Mouse (Mus musculus): ENCODE results near the gene Mphosph6. TPM values are rescaled to one million over a fixed set of nuclear protein-coding genes. Genes with fewer than 3 reads are reported as not detected.

Mphosph6 gene
- polyA plus RNA-seq, 1 experiment from 2014 or later = 65.8 TPM

- no peak overlapping the region for H3K27ac ChIP-seq
- DNase-seq (ENCODE audit: low spot score) = no peak
These were observed 18.7 kb downstream of the Mphosph6 start for GRCm38 (mm10) chr8:117783021-117783420.

GRCm38 (mm10) chr8:117781375-117782129 is 20.2 kb downstream of the Mphosph6 start:
- 64% methylated on average over 6 of the region's 6 CpGs for WGBS
- no peak overlapping the region for H3K4me3 ChIP-seq

More at GRCm38 (mm10) chr8:117783021-117783420, 18.7 kb downstream of the Mphosph6 start:
- Histone ChIP-seq H3K4me3 (no peak overlapping the region), H3K9me3 (no peaks in the 10 kb centered on the region), H3K36me3 (peaks cover 12% of the 10 kb centered on the region), H3K4me1 (no peaks in the 10 kb centered on the region), H3K27me3 (ENCODE audit: insufficient read depth, poor library complexity, severe bottlenecking) (no peaks in the 10 kb centered on the region)
- 91% methylated on average over 7 of the region's 7 CpGs for WGBS

GRCm38 (mm10) chr8:117779344-117779743 is 22.4 kb downstream of the Mphosph6 start:
- Histone ChIP-seq H3K27me3 (ENCODE audit: insufficient read depth, poor library complexity, severe bottlenecking) (no peaks in the 10 kb centered on the region), H3K36me3 (no peaks in the 10 kb centered on the region), H3K27ac (no peak overlapping the region), H3K9me3 (no peaks in the 10 kb centered on the region), H3K4me1 (no peaks in the 10 kb centered on the region), H3K4me3 (no peak overlapping the region)
- 86% methylated on average over 6 of the region's 6 CpGs for WGBS
- no peak for DNase-seq (ENCODE audit: low spot score)

More at GRCm38 (mm10) chr8:117781375-117782129, 20.2 kb downstream of the Mphosph6 start:
- H3K27ac ChIP-seq = no peak overlapping the region
- H3K36me3 ChIP-seq = no peaks in the 10 kb centered on the region
- H3K27me3 ChIP-seq (ENCODE audit: insufficient read depth, poor library complexity, severe bottlenecking) = no peaks in the 10 kb centered on the region
- H3K4me1 ChIP-seq = no peaks in the 10 kb centered on the region
- no peaks in the 10 kb centered on the region for H3K9me3 ChIP-seq
- DNase-seq (ENCODE audit: low spot score) = no peak

- no peak for DNase-seq (ENCODE audit: low spot score)
These were observed 23.0 kb downstream of the Mphosph6 start for GRCm38 (mm10) chr8:117778531-117779322.

GRCm38 (mm10) chr8:117776075-117776474 is 25.7 kb downstream of the Mphosph6 start:
- Histone ChIP-seq H3K36me3 (no peaks in the 10 kb centered on the region), H3K27ac (no peak overlapping the region)

More at GRCm38 (mm10) chr8:117778531-117779322, 23.0 kb downstream of the Mphosph6 start:
- 70% methylated on average over 11 of the region's 11 CpGs for WGBS
- H3K9me3 ChIP-seq = no peaks in the 10 kb centered on the region
- no peak overlapping the region for H3K27ac ChIP-seq
- no peaks in the 10 kb centered on the region for H3K36me3 ChIP-seq
- no peaks in the 10 kb centered on the region for H3K27me3 ChIP-seq (ENCODE audit: insufficient read depth, poor library complexity, severe bottlenecking)
- no peak overlapping the region for H3K4me3 ChIP-seq
- no peaks in the 10 kb centered on the region for H3K4me1 ChIP-seq

GRCm38 (mm10) chr8:117775626-117776025 is 26.1 kb downstream of the Mphosph6 start:
- DNase-seq (ENCODE audit: low spot score) = no peak
- Histone ChIP-seq H3K4me3 (no peak overlapping the region), H3K27me3 (ENCODE audit: insufficient read depth, poor library complexity, severe bottlenecking) (no peaks in the 10 kb centered on the region), H3K36me3 (no peaks in the 10 kb centered on the region), H3K4me1 (no peaks in the 10 kb centered on the region), H3K9me3 (no peaks in the 10 kb centered on the region), H3K27ac (no peak overlapping the region)
- 37% methylated on average over 10 of the region's 10 CpGs for WGBS

More at GRCm38 (mm10) chr8:117776075-117776474, 25.7 kb downstream of the Mphosph6 start:
- Histone ChIP-seq H3K4me3 (no peak overlapping the region), H3K9me3 (no peaks in the 10 kb centered on the region), H3K27me3 (ENCODE audit: insufficient read depth, poor library complexity, severe bottlenecking) (no peaks in the 10 kb centered on the region), H3K4me1 (no peaks in the 10 kb centered on the region)
- WGBS = 83% methylated on average over 10 of the region's 10 CpGs
- DNase-seq (ENCODE audit: low spot score) = no peak

GRCm38 (mm10) chr8:117772597-117772996 is 29.1 kb downstream of the Mphosph6 start:
- Histone ChIP-seq H3K36me3 (no peaks in the 10 kb centered on the region), H3K9me3 (no peaks in the 10 kb centered on the region), H3K4me3 (no peak overlapping the region), H3K27me3 (ENCODE audit: insufficient read depth, poor library complexity, severe bottlenecking) (no peaks in the 10 kb centered on the region), H3K27ac (no peak overlapping the region), H3K4me1 (no peaks in the 10 kb centered on the region)
- no peak for DNase-seq (ENCODE audit: low spot score)
- WGBS = 47% methylated on average over 2 of the region's 2 CpGs

- Histone ChIP-seq H3K27me3 (ENCODE audit: insufficient read depth, poor library complexity, severe bottlenecking) (no peaks in the 10 kb centered on the region), H3K9me3 (no peaks in the 10 kb centered on the region), H3K4me3 (no peak overlapping the region), H3K36me3 (no peaks in the 10 kb centered on the region), H3K27ac (no peak overlapping the region), H3K4me1 (no peaks in the 10 kb centered on the region)
- no peak for DNase-seq (ENCODE audit: low spot score)
- 68% methylated on average over 2 of the region's 2 CpGs for WGBS
These were observed 29.6 kb downstream of the Mphosph6 start for GRCm38 (mm10) chr8:117772126-117772525.

GRCm38 (mm10) chr8:117771115-117771836 is 30.5 kb downstream of the Mphosph6 start:
- H3K9me3 ChIP-seq = no peaks in the 10 kb centered on the region
- no peak for DNase-seq (ENCODE audit: low spot score)
- no peaks in the 10 kb centered on the region for H3K27me3 ChIP-seq (ENCODE audit: insufficient read depth, poor library complexity, severe bottlenecking)
- no peaks in the 10 kb centered on the region for H3K36me3 ChIP-seq
- H3K27ac ChIP-seq = no peak overlapping the region
- H3K4me1 ChIP-seq = 0 out of 2 replicates have a peak, but pooled peaks cover under 1% of the 10 kb centered on the region
- no peak overlapping the region for H3K4me3 ChIP-seq
- WGBS = 65% methylated on average over 9 of the region's 9 CpGs

GRCm38 (mm10) chr8:117768971-117769370 is 32.8 kb downstream of the Mphosph6 start:
- peaks cover 7% of the 10 kb centered on the region; the same call in 1 of the 2 replicates for H3K4me1 ChIP-seq
- no peaks in the 10 kb centered on the region for H3K9me3 ChIP-seq
- no peak overlapping the region for H3K27ac ChIP-seq
- H3K4me3 ChIP-seq = no peak overlapping the region
- WGBS = 69% methylated on average over 7 of the region's 7 CpGs
- H3K27me3 ChIP-seq (ENCODE audit: insufficient read depth, poor library complexity, severe bottlenecking) = 0 out of 2 replicates have a peak, but pooled peaks cover 3% of the 10 kb centered on the region
- no peak for DNase-seq (ENCODE audit: low spot score)
- H3K36me3 ChIP-seq = no peaks in the 10 kb centered on the region

- H3K4me1 ChIP-seq = peaks cover 7% of the 10 kb centered on the region; the same call in 1 of the 2 replicates
- H3K27me3 ChIP-seq (ENCODE audit: insufficient read depth, poor library complexity, severe bottlenecking) = 0 out of 2 replicates have a peak, but pooled peaks cover 6% of the 10 kb centered on the region
- 14% methylated on average over 5 of the region's 5 CpGs for WGBS
- H3K4me3 ChIP-seq = no peak overlapping the region
- no peaks in the 10 kb centered on the region for H3K9me3 ChIP-seq
- no peaks in the 10 kb centered on the region for H3K36me3 ChIP-seq
- H3K27ac ChIP-seq = no peak overlapping the region
- no peak for DNase-seq (ENCODE audit: low spot score)
These were observed 35.8 kb downstream of the Mphosph6 start for GRCm38 (mm10) chr8:117765947-117766346.

- no peak overlapping the region for H3K27ac ChIP-seq
- 0 out of 2 replicates have a peak, but pooled peaks cover 6% of the 10 kb centered on the region for H3K27me3 ChIP-seq (ENCODE audit: insufficient read depth, poor library complexity, severe bottlenecking)
- WGBS = 49% methylated on average over 4 of the region's 4 CpGs
- H3K36me3 ChIP-seq = no peaks in the 10 kb centered on the region
- peaks cover 7% of the 10 kb centered on the region; the same call in 1 of the 2 replicates for H3K4me1 ChIP-seq
- H3K9me3 ChIP-seq = no peaks in the 10 kb centered on the region
- DNase-seq (ENCODE audit: low spot score) = no peak
- H3K4me3 ChIP-seq = no peak overlapping the region
These were observed 37.1 kb downstream of the Mphosph6 start for GRCm38 (mm10) chr8:117764625-117765024.

Measured in heart, embryonic 10.5 days (tissue).